Mouse (Mus musculus) heart, adult 11 months (tissue): ENCODE measurements around the gene Ciz1.

ENCODE experiments used
- DNase-seq: peaks from one replicate; pipeline ENCODE4 v3.0.0; 2022

The Ciz1 gene

DNA sequence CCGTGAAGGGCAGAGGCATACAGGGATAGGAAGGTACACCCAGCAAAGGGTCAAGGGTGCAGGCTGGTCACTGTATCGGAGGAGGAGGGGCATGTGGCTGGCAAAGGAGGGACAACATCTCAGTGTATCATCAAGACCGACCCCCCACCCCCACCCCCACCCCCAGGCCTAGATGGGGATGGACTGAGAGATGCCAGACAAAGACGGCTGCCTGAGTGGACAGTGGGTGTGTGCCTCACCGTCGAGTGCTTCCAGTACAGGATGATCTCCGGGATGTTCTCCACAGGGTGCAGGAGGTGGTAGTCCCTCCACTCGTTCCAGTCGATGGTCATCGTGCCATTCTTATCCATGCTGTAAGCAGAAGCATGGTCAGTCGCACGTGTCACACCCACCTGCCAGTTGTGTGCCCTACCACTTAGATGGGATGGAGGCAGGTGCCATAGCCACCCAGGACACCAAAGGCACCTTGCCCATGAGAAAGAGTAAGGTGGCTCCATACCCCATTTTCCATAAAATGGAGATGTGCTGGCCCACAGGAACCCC, 68.0 kb downstream of the Ciz1 start:
- DNase-seq: no peak

DNA sequence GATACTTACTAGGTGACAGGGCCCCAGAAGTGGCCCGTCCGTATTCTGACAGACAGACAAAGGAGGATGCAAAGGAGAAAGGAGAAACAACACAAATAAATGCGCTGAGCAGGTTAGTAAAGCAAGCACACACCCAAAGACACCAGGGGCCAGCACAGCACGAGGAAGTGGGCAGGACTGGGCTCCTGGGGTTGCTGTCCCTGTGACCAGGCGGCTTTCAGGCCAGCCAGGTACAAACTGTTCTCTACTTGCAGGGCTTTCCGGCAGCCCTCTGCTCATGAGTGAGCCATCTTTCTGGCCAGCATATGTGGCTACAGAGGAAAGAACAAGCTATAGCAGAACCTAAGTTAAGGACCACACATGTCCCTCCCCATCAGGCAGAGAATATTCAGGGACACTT, 68.5 kb downstream of the Ciz1 start:
- DNase-seq: peak; percentile 94

DNA sequence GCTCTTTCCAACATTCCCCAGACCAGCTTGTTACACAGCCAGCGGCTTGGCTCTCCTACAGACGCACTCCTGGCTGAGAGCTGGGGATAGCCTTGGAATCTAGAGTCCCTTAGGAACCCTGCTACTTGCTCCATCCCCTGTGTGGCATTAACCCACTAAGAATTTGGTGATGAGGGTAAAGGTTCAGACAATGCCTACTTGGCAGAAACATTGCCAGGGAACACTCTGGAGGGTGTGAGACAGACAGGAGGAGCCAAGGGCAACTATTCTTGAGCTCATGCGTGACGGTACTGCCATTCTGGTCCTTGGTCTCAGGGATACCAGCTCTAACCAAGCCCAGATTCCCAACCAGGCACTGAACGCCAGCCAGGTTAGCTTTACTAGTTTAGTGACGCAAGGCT, 69.7 kb downstream of the Ciz1 start:
- DNase-seq: peak; percentile 93

DNA sequence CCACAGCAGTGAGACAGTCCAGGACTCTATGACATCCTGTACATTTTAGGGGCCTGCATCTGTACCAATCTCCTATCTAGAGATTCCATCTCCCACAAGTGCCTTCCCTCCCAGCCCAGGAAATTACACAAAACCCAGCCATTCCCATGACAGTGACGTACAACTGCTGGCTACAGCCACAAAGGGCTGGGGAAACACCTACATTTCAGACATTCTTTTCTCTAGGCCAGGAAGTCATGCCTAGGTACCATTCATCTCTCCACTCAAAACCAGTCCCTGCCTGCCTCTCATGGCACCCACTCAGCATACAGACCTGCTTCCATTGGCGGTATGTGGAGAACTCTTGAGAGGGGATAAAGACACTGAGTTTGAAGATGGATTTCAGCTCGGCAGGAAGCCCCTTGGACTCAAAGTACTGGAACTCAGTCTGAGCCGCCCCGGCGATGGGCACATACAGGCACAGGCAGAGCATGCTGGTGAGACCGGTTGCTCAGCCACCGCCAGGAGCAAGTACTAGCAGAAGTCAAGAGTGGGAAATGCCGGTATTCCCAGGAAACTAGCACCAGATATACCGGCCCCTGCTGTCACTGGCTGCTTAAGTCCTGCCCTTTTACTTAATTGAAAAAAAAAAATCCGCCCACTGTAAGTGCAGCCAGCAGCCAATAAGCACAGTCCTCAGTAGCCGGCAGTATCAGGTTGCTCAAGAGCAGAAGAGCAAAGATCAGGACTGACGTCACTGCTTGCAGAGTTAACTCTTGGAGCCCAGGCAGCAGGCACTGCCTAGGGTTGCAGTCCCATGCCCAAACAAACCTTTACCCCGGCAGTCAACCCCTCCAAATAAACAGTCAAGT, 71.6 kb downstream of the Ciz1 start:
- peak; percentile 99 for DNase-seq

DNA sequence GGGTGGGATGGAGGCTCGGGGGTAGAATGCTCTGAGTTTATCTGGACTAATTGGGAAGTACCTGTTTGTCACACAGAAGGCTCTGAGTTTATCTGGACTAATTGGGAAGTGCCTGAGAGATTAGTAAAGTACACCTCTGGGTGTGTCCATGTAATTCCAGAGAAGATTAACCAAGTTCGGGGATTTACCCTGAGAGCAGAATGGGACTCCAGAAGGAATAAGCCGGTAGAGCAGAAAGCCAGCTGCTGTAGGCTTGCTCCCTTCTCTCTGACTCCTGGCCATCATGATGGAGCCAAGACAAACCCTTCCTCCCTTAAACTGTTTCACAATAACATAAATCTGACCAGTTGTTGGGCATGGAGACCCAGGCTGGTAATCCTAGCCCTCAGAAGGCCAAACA, 72.7 kb downstream of the Ciz1 start:
- no peak for DNase-seq

DNA sequence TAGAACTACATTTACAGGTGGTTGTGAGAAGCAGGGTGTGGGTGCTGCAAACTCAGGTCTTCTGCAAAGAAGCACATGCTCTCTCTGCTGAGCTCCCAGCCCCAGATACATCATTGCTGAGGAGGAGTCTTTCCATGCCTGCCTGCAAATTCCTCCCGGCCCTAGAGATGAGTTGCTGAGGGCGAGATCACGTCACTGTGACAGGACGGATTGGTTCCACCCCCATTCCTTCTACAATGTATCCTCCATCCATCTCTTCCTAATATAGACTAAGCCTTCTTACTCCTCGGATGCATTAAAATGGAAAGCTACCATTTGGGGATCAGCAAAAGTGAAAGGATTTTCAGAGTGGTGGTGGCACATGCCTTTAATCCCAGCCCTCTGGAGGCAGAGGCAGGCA, 73.4 kb downstream of the Ciz1 start:
- no peak for DNase-seq

DNA sequence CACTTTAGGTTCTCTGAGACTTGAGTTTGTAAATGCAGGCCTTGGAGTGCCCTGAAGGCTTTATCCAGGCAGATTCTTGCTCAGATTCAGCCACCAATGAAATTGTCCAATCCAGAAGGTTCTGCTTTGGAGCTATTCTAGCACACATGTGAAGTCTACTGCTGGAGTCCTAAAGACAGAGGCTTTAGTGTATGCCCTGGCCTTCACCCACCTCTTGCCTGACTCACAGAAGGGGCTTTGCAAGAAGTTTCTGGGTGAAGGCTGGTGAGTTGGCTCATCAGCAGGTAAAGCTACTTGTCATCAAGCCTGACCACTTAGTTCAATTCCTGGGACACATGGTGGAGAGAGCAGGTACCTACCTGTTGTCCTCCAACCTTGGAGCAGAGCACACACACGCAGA, 74.0 kb downstream of the Ciz1 start:
- DNase-seq: no peak

DNA sequence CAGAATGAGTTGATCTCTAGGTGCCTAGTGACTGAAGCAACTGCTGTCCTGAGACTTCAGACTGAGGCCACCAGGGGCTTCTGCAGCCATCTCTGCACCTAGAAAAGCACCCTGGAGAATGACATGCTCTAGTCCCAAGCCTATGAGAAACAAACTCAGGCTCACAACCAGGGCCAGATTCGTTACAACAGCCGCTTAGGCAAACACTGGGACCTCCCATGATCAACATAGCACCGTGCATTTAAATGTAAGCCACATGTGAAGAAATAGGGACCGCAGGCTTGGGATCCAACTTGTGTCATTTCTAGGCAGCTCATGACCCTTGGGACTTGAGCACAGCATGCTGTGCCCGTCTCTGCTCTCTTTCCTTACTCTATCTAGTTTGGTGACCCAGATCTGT, 75.6 kb downstream of the Ciz1 start:
- DNase-seq: no peak

DNA sequence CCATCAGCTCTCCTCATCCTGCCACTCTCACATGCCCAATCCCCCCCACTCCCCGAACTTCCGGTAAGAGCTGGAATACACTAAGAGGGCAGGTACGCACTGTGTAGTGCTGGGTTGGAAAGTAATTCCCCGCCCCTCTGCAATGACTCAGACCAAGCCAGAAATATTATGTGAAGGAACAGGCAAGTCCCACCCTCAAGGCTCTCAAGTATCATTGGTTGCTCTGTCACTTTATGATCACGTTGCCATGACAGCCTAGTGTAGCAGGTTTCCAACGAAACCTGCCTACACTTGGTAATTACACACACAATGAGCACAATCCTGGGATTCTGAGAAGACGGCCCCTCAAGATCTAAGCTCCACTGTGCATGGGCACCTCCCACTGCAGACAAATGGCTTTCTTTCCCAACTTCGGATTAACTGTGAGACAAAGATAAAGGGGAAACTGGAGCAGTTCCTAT, 76.2 kb downstream of the Ciz1 start:
- DNase-seq: peak; percentile 94

DNA sequence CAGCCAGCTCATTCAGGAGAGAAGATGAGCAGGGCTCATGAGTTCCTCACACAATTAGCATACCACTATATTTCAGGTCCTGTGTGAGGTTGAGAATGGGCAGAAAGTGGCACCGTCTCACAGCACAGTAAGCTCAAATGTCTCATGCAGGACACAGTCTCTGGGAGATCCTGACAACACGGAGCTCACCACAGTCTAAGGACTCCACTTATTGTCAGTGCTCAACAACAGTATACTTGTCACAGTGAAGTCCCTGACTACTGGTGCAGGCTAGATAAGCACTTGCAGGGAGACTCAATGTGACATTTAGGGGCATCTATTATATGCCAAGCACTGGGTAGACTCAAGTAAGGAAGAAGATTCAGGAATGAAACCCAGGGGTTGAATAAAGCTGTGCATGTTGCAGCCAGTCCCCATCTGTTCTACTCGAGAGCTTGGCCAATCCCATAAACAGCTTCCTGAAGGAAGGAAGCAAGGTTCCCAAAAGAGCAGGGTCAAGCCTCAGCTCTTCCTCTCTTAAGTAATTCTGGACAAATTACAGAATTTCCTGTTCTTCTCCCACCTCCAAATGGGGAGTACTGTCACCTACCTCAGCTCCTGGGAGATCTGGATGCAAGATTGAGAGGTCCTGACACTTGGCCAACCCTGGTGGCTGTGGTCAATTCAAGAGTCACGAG, 77.2 kb downstream of the Ciz1 start:
- peak; percentile 93 for DNase-seq
